Mouse (Mus musculus) naive thymus-derived CD4-positive, alpha-beta T cell, adult 5 months (primary cell): Measurements from ENCODE around the gene Pdcd2. TPM values are rescaled to one million over a fixed set of nuclear protein-coding genes. Genes with fewer than 3 reads are reported as not detected.

ENCODE experiments used
- polyA plus RNA-seq: library from polyadenylated mRNA; unstranded; fragments of 100-300 nt; shearing (Covaris generic); gene quantifications from one replicate; pipeline ENCODE4 v1.2.1, GENCODE M21; 2017

Pdcd2 gene
- 88.5 TPM for polyA plus RNA-seq

GRCm38 (mm10) chr17:15526986-15527810 is at the start of gene Pdcd2:
Gene Pdcd2 (minus strand): TSS chr17:15527301.

GRCm38 (mm10) chr17:15564014-15564927 is 37.2 kb upstream of the Pdcd2 start, which contains the start of gene Prdm9:
Gene Prdm9 (minus strand): TSS chr17:15564354.

GRCm38 (mm10) chr17:15499656-15500394 is 27.3 kb downstream of the Pdcd2 start, which contains the start of the genes Psmb1 and Tbp:
Gene Psmb1 (minus strand): TSS chr17:15499751.
Gene Tbp (plus strand): TSS chr17:15499888.

Other genes starting within 250 kb of the Pdcd2 start
- gene Dll1, start 150.4 kb downstream of the Pdcd2 start, polyA plus RNA-seq, result not detected
- gene Fam120b, start 131.1 kb downstream of the Pdcd2 start, polyA plus RNA-seq, result 33.1 TPM
- 196 TPM for gene Psmb1, start 27.6 kb downstream of the Pdcd2 start, polyA plus RNA-seq
- gene Tbp, start 27.4 kb downstream of the Pdcd2 start, polyA plus RNA-seq, result 45.4 TPM
- gene Prdm9, start 37.1 kb upstream of the Pdcd2 start, polyA plus RNA-seq, result 10.3 TPM
- 208 TPM for gene Chd1, start 177.7 kb upstream of the Pdcd2 start, polyA plus RNA-seq